Mouse (Mus musculus) limb, embryonic 15.5 days (tissue): ENCODE measurements around the gene Mthfr. TPM values are rescaled to one million over a fixed set of nuclear protein-coding genes. Genes with fewer than 3 reads are reported as not detected.
A peak's percentile ranks its signal among the peaks of the same experiment; 100 is the strongest.

ENCODE experiments used
- ATAC-seq: fragments of 200-750 bp; cut with Nextera tagmentation; 2 replicates; pipeline ENCODE4 v1.8.0; 2017; ENCODE audit warnings: low read depth, moderate TSS enrichment; ENCODE audit not compliant: insufficient number of reproducible peaks, low FRiP score, low TSS enrichment
- H3K27ac ChIP-seq: fragments of 300-500 bp; sonication (generic); 2 replicates; pipeline ENCODE4 v1.5.1; 2015; ENCODE audit warnings: moderate library complexity, mild to moderate bottlenecking, inconsistent platforms
- H3K27me3 ChIP-seq: fragments of 300-500 bp; sonication (generic); 2 replicates; pipeline ENCODE4 v1.6.1; 2015; ENCODE audit warnings: inconsistent platforms
- H3K36me3 ChIP-seq: fragments of 300-500 bp; sonication (generic); 2 replicates; pipeline ENCODE4 v1.6.1; 2015; ENCODE audit warnings: inconsistent platforms
- H3K4me1 ChIP-seq: fragments of 300-500 bp; sonication (generic); 2 replicates; pipeline ENCODE4 v1.6.1; 2015; ENCODE audit warnings: inconsistent platforms
- H3K4me2 ChIP-seq: fragments of 300-500 bp; sonication (generic); 2 replicates; pipeline ENCODE4 v1.6.1; 2015; ENCODE audit warnings: mild to moderate bottlenecking, inconsistent platforms
- H3K4me3 ChIP-seq: fragments of 300-500 bp; sonication (generic); 2 replicates; pipeline ENCODE4 v1.5.1; 2015; ENCODE audit warnings: mild to moderate bottlenecking, inconsistent platforms
- H3K9ac ChIP-seq: fragments of 300-500 bp; sonication (generic); 2 replicates; pipeline ENCODE4 v1.6.1; 2015; ENCODE audit warnings: inconsistent platforms
- H3K9me3 ChIP-seq: fragments of 300-500 bp; sonication (generic); 2 replicates; pipeline ENCODE4 v1.6.1; 2016; ENCODE audit warnings: inconsistent platforms
- WGBS: fragments of 180-500 bp; shearing (Covaris S2); methylation state at CpG from one replicate; pipeline ENCODE4 v1.1.7; 2015; 5-methylcytosine and 5-hydroxymethylcytosine counted together
- polyA plus RNA-seq: library from polyadenylated mRNA; unstranded; fragments of >200 nt; fragmentation: Nextera tagmentation; extraction: Ambion mirVana; gene quantifications from 2 replicates; pipeline ENCODE4 v1.2.1, GENCODE M21; 2015

Gene Mthfr
- polyA plus RNA-seq, 1 experiment from 2014 or later = 23.0 TPM

DNA sequence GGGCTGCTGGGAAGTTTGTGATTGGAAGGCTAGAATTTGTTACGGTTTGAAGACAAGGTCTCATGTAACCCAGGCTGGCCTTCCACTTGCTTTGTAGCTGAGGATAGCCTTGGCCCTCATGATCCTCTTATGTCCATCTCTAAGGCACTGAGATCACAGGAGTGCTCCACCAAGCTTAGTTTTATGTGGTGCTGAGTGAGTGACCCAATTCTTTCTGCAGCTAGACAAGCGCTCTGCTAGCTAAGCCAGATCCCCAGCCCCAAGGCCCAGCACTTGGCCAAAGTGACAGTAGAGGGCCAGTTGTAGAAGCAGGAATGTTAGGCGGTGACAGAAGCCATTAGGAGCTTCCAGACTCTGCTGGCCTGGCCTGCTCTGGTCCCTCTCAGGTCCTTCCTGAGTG, 65.3 kb downstream of the Mthfr start:
- H3K27ac ChIP-seq = no peak overlapping the region
- no peak overlapping the region for H3K4me2 ChIP-seq
- 80% methylated on average over 3 of the region's 3 CpGs for WGBS
- ATAC-seq = no peak
- H3K27me3 ChIP-seq = no peaks in the 10 kb centered on the region
- H3K36me3 ChIP-seq = no peaks in the 10 kb centered on the region
- no peaks in the 10 kb centered on the region for H3K9me3 ChIP-seq
- peaks cover 18% of the 10 kb centered on the region for H3K4me1 ChIP-seq
- no peak overlapping the region for H3K4me3 ChIP-seq
- no peak overlapping the region for H3K9ac ChIP-seq

DNA sequence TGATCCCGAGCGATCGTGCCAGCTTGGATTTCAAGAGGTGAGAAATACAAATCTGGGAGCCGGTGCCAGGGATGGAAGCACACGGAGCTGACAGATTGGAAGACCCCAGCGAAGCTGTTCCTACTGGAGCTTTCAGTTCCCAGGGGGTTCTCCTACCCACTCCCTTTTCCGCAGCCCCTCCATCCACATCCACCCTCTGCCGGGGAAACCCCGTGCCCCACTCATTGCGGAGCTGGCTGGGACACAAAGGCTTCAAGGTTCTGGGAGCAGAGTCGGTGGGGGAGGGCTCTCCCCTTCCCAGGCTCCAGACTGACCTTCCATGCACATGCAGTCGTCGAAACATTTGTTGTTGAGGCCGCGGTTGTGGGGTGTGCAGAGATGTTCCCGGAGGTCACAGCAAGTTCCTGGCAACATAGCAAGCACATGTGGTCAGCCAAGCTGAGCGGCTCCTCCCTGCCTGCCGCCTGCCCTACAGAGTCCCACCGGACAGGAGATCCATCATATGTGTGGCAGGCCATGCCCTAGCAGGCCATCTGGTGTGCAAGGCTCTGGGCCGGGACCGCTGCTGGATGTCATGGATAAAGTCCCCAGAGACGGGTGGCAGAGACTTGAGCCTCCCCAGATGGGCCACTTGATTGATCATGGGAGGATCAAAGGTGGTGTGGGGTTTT, 68.9 kb downstream of the Mthfr start:
- H3K27me3 ChIP-seq = no peaks in the 10 kb centered on the region
- peaks cover 10% of the 10 kb centered on the region for H3K4me1 ChIP-seq
- ATAC-seq = no peak
- 32% methylated on average over 22 of the region's 22 CpGs for WGBS
- no peaks in the 10 kb centered on the region for H3K9me3 ChIP-seq
- 0 out of 2 replicates have a peak overlapping the region, but pooled peaks have one; percentile 17 for H3K9ac ChIP-seq
- H3K27ac ChIP-seq = no peak overlapping the region
- H3K4me3 ChIP-seq = no peak overlapping the region
- H3K36me3 ChIP-seq = no peaks in the 10 kb centered on the region
- 0 out of 2 replicates have a peak overlapping the region, but pooled peaks have one; percentile 20 for H3K4me2 ChIP-seq

DNA sequence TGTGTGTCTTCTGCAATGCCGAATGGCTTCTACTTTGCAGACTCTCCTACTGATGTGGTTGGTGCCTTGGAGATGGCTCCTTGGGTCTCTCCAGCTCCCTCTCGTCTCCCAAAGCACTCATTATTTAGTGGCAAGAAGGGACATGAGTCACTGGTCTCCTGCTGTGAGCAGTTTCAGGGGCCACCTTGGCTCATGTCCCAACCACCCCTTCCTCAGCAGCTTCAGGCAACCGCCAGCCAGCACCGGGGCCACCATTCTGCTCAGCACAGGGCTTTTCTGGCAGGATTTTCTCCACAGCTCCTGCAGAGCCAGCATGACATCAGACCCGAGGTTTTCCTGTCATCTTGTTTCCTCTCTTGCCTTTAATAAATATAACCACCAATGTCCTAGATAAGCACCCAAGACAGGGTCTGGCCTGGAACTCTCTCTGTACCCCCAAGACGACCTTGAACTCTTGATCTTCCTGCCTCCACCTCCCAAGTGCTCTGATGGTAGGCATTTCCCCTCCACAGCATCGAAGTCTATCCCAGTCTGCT, 69.8 kb downstream of the Mthfr start:
- peaks cover 10% of the 10 kb centered on the region for H3K4me1 ChIP-seq
- H3K36me3 ChIP-seq = no peaks in the 10 kb centered on the region
- H3K4me3 ChIP-seq = no peak overlapping the region
- 50% methylated on average over 7 of the region's 7 CpGs for WGBS
- no peak overlapping the region for H3K4me2 ChIP-seq
- H3K27ac ChIP-seq = no peak overlapping the region
- no peaks in the 10 kb centered on the region for H3K27me3 ChIP-seq
- no peak overlapping the region for H3K9ac ChIP-seq
- ATAC-seq = no peak
- H3K9me3 ChIP-seq = no peaks in the 10 kb centered on the region

Other genes starting within 250 kb of the Mthfr start
- gene Zfp984, start 229.3 kb upstream of the Mthfr start, polyA plus RNA-seq = 6.7 and 7.7 TPM in 2 replicates
- 5.0 and 5.4 TPM in 2 replicates for gene Zfp933, start 190.7 kb upstream of the Mthfr start, polyA plus RNA-seq
- gene Miip, start 170.3 kb upstream of the Mthfr start, polyA plus RNA-seq = 30.8 and 36.3 TPM in 2 replicates
- gene Fv1, start 170.1 kb upstream of the Mthfr start, polyA plus RNA-seq = 8.9 and 9.4 TPM in 2 replicates
- gene Mfn2, start 134.4 kb upstream of the Mthfr start, polyA plus RNA-seq = 37.8 and 42.5 TPM in 2 replicates
- 123 and 129 TPM in 2 replicates for gene Plod1, start 102.3 kb upstream of the Mthfr start, polyA plus RNA-seq
- gene 2510039O18Rik, start 98.2 kb upstream of the Mthfr start, polyA plus RNA-seq = 13.6 and 16.4 TPM in 2 replicates
- 0.19 TPM in 1 of 2 replicates, not detected in the other for gene Nppb, start 53.3 kb upstream of the Mthfr start, polyA plus RNA-seq
- not detected in 2 replicates for gene Nppa, start 38.4 kb upstream of the Mthfr start, polyA plus RNA-seq
- gene Clcn6, start 256 bp upstream of the Mthfr start, polyA plus RNA-seq = 6.5 and 6.8 TPM in 2 replicates
- 14.8 and 15.9 TPM in 2 replicates for gene Agtrap, start 49.0 kb downstream of the Mthfr start, polyA plus RNA-seq
- 47.7 and 48.4 TPM in 2 replicates for gene Mad2l2, start 91.3 kb downstream of the Mthfr start, polyA plus RNA-seq
- 0.22 and 0.29 TPM in 2 replicates for gene Draxin, start 91.6 kb downstream of the Mthfr start, polyA plus RNA-seq
- gene Fbxo6, start 113.1 kb downstream of the Mthfr start, polyA plus RNA-seq = 18.0 and 20.8 TPM in 2 replicates
- gene Fbxo44, start 121.4 kb downstream of the Mthfr start, polyA plus RNA-seq = 5.2 and 6.5 TPM in 2 replicates
- 4.2 and 4.5 TPM in 2 replicates for gene Fbxo2, start 121.5 kb downstream of the Mthfr start, polyA plus RNA-seq
- 0.07 and 0.13 TPM in 2 replicates for gene Disp3, start 248.9 kb downstream of the Mthfr start, polyA plus RNA-seq